Mouse (Mus musculus): ENCODE measurements at regions not wholly inside any gene's neighbourhood (a gene's known extent, or its start where the extent isn't known, plus 50 kb on each side); places are given as distances from the start of the nearest gene placed in this dataset.

DNA sequence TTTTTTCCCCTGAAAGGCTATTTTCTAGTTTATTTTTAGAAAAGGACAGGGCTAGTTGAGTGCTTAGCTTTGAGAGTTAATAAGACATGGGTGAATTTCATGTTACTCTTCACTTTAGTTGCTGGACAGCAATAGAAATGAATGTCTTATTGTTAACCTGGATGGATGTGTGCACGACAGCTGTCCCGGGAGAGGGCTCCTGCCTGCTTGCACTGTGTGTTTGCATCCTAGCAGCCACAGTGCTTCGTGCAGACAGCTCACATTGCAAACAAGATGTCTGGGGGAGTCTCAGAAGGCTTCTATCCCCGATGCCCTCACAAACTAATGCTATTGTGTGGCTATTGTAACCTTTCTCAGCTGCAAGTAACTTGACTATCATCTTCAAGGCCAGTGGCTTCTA, 221.0 kb downstream of the Mex3b start:
- WGBS: 63% methylated on average over 4 of the region's 4 CpGs
- Histone ChIP-seq H3K9ac (ENCODE audit: low read length) (no peak overlapping the region), H3K4me3 (ENCODE audit: low read depth, low read length) (no peak overlapping the region), H3K9me3 (ENCODE audit: control insufficient read depth, low read length) (no peaks in the 10 kb centered on the region), H3K36me3 (ENCODE audit: control insufficient read depth, insufficient read depth, low read length) (no peaks in the 10 kb centered on the region), H3K4me1 (ENCODE audit: control insufficient read depth, insufficient read depth, low read length) (peaks cover 5% of the 10 kb centered on the region; the same call in 1 of the 2 replicates), H3K27ac (replicated peaks; ENCODE audit: low read depth, low read length) (no peak overlapping the region), H3K27me3 (ENCODE audit: control insufficient read depth, insufficient read depth, low read length) (no peaks in the 10 kb centered on the region), H3K4me2 (ENCODE audit: low read depth, severe bottlenecking) (no peak overlapping the region)
- ATAC-seq (ENCODE audit: insufficient number of reproducible peaks, low FRiP score, low TSS enrichment, low read depth) (no peak), DNase-seq (ENCODE audit: low spot score) (no peak)

DNA sequence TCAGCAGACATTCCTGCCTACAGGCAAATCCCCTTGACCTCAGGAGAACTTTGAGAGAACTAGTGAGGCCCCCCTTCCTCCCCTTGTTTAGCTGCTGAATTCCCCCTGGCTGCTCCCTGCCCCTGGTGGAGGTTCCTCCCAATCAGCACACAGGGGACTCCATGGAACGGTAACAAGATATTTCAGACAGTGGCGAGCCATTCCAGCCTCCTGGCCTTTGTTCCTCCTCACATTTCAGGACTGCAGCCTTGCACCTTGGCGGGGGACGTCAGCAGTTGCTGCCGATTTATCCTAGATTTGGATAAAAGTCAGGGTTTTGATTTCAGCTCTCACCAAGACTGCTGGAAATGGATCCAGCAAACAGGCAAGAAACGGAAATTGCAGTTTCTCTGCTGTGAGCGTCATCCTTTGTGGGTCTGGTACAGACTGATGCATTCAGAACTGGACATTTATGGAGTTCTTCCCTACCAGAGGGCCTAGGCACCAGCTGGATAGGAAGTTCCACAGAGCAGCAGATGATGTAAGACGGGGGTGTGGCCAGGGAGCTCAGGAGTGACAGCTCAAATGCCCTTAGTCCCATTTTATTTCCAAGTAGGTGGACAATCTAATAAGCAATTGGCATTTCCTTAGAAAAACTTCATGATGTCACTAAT, 222.3 kb downstream of the Mex3b start:
- Histone ChIP-seq H3K9ac (ENCODE audit: low read length) (no peak overlapping the region), H3K4me1 (ENCODE audit: control insufficient read depth, insufficient read depth, low read length) (peaks cover 8% of the 10 kb centered on the region; the same call in 1 of the 2 replicates), H3K4me3 (ENCODE audit: low read depth, low read length) (no peak overlapping the region), H3K4me2 (ENCODE audit: low read depth, severe bottlenecking) (no peak overlapping the region), H3K27me3 (ENCODE audit: control insufficient read depth, insufficient read depth, low read length) (no peaks in the 10 kb centered on the region), H3K27ac (replicated peaks; ENCODE audit: low read depth, low read length) (peak overlapping the region; percentile 68), H3K36me3 (ENCODE audit: control insufficient read depth, insufficient read depth, low read length) (no peaks in the 10 kb centered on the region), H3K9me3 (ENCODE audit: control insufficient read depth, low read length) (no peaks in the 10 kb centered on the region)
- peak; percentile 78 for ATAC-seq (ENCODE audit: insufficient number of reproducible peaks, low FRiP score, low TSS enrichment, low read depth)
- DNase-seq (ENCODE audit: low spot score): peak; percentile 65
- 23% methylated on average over 8 of the region's 8 CpGs for WGBS

DNA sequence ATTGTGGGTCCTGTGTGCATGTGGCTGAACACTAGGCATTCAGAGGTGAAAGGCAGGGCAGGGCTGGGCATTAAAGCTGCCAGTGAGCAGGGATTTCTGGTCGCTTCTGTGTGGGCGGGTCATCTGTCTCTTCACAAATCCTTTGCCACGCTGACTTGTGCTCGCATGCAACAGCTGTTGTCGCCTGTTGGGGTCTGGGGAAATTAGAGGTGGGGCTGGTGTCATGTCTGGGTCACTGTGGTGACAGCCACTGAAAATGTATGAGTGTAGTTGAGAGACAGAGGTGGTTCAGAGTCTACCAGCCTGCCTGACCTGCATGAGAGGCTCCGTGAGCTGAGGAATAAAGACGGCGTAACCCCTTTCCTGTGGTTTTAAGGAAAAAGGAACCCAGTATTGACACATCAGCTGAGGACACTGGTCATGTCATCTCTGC, 226.8 kb downstream of the Mex3b start:
- DNase-seq (ENCODE audit: low spot score) (peak; percentile 23), ATAC-seq (ENCODE audit: insufficient number of reproducible peaks, low FRiP score, low TSS enrichment, low read depth) (0 out of 2 replicates have a peak, but pooled peaks have one; percentile 40)
- Histone ChIP-seq H3K4me3 (ENCODE audit: low read depth, low read length) (no peak overlapping the region), H3K27me3 (ENCODE audit: control insufficient read depth, insufficient read depth, low read length) (no peaks in the 10 kb centered on the region), H3K4me2 (ENCODE audit: low read depth, severe bottlenecking) (no peak overlapping the region), H3K36me3 (ENCODE audit: control insufficient read depth, insufficient read depth, low read length) (no peaks in the 10 kb centered on the region), H3K4me1 (ENCODE audit: control insufficient read depth, insufficient read depth, low read length) (peaks cover 6% of the 10 kb centered on the region; the same call in 1 of the 2 replicates), H3K9ac (ENCODE audit: low read length) (no peak overlapping the region), H3K27ac (replicated peaks; ENCODE audit: low read depth, low read length) (no peak overlapping the region), H3K9me3 (ENCODE audit: control insufficient read depth, low read length) (no peaks in the 10 kb centered on the region)
- 31% methylated on average over 8 of the region's 8 CpGs for WGBS

DNA sequence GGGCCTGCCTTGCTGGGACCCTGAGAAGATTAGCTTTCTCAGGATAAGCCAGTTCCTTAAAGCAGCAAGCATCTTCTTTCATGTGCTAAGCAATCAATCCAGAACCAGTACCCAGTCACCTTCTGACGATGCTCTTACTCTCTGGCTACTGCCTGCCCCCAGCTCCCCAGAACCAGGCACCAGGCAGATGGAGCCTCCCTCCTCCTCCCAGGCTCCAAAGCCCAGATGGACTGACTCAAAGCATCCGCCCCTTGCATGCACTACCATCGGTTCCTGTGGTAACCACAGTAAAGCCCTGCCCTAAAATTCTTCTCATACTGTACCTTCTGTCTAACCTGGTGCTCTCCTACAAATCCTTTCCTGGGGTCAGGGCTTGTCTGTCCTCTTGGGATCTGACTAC, 227.8 kb downstream of the Mex3b start:
- H3K36me3 ChIP-seq (ENCODE audit: control insufficient read depth, insufficient read depth, low read length): no peaks in the 10 kb centered on the region
- DNase-seq (ENCODE audit: low spot score) (no peak), ATAC-seq (ENCODE audit: insufficient number of reproducible peaks, low FRiP score, low TSS enrichment, low read depth) (no peak)
- no peaks in the 10 kb centered on the region for H3K27me3 ChIP-seq (ENCODE audit: control insufficient read depth, insufficient read depth, low read length)
- H3K9me3 ChIP-seq (ENCODE audit: control insufficient read depth, low read length): no peaks in the 10 kb centered on the region
- 40% methylated on average over 3 of the region's 3 CpGs for WGBS
- no peak overlapping the region for H3K27ac ChIP-seq (replicated peaks; ENCODE audit: low read depth, low read length)
- H3K4me1 ChIP-seq (ENCODE audit: control insufficient read depth, insufficient read depth, low read length): peaks cover 3% of the 10 kb centered on the region; the same call in 1 of the 2 replicates
- no peak overlapping the region for H3K9ac ChIP-seq (ENCODE audit: low read length)
- no peak overlapping the region for H3K4me3 ChIP-seq (ENCODE audit: low read depth, low read length)
- no peak overlapping the region for H3K4me2 ChIP-seq (ENCODE audit: low read depth, severe bottlenecking)

DNA sequence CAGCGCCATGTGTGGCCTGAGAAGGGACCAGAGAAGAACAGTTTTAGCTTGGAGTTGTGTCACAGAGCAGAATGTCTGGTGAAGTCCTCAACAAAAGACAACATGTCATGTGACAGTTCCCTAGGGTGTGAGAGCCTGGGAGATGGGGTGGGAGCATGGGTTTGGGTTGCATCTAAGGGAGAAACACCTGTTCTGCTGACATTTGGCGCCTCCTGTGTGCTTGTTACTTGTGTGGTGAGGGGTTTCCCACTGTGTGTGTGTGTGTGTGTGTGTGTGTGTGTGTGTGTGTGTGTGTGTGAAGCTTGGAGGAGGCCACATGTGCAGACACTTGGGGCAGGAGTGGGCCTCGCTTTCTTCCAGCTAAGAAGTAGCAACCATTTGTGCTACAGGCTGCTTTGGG, 228.5 kb downstream of the Mex3b start:
- 82% methylated on average over 3 of the region's 3 CpGs for WGBS
- no peak for ATAC-seq (ENCODE audit: insufficient number of reproducible peaks, low FRiP score, low TSS enrichment, low read depth)
- H3K36me3 ChIP-seq (ENCODE audit: control insufficient read depth, insufficient read depth, low read length): no peaks in the 10 kb centered on the region

DNA sequence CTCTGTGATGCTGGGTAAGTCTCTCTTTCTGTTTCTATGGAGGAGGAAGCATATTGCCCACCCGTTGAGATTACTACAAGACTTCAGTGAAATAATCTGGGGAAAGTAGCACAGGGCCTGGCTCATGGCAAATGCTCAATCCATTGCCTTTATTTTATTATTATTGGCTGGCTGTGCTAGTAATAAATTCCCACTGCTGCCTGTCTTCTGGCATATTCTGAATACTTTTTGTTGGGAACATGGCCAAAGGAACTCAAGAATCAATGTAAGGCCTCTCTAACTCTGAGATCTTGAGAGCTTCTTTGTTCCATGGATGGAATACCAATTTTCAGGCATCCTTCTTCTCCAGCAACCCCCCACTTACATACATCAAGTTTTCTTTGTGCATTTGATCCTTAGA, 237.3 kb downstream of the Mex3b start:
- no peak for ATAC-seq (ENCODE audit: insufficient number of reproducible peaks, low FRiP score, low TSS enrichment, low read depth)
- Histone ChIP-seq H3K36me3 (ENCODE audit: control insufficient read depth, insufficient read depth, low read length) (no peaks in the 10 kb centered on the region), H3K4me2 (ENCODE audit: low read depth, severe bottlenecking) (no peak overlapping the region), H3K27me3 (ENCODE audit: control insufficient read depth, insufficient read depth, low read length) (no peaks in the 10 kb centered on the region), H3K27ac (replicated peaks; ENCODE audit: low read depth, low read length) (no peak overlapping the region), H3K9ac (ENCODE audit: low read length) (no peak overlapping the region), H3K4me1 (ENCODE audit: control insufficient read depth, insufficient read depth, low read length) (no peaks in the 10 kb centered on the region), H3K9me3 (ENCODE audit: control insufficient read depth, low read length) (no peaks in the 10 kb centered on the region), H3K4me3 (ENCODE audit: low read depth, low read length) (no peak overlapping the region)
- WGBS: 93% methylated on average over 1 of the region's 1 CpGs
- DNase-seq (ENCODE audit: low spot score): no peak

More for the DNA sequence above, 228.5 kb downstream of the Mex3b start:
- Histone ChIP-seq H3K27me3 (ENCODE audit: control insufficient read depth, insufficient read depth, low read length) (no peaks in the 10 kb centered on the region), H3K27ac (replicated peaks; ENCODE audit: low read depth, low read length) (no peak overlapping the region), H3K4me3 (ENCODE audit: low read depth, low read length) (no peak overlapping the region), H3K4me2 (ENCODE audit: low read depth, severe bottlenecking) (no peak overlapping the region), H3K4me1 (ENCODE audit: control insufficient read depth, insufficient read depth, low read length) (peaks cover 3% of the 10 kb centered on the region; the same call in 1 of the 2 replicates), H3K9ac (ENCODE audit: low read length) (no peak overlapping the region), H3K9me3 (ENCODE audit: control insufficient read depth, low read length) (no peaks in the 10 kb centered on the region)
- DNase-seq (ENCODE audit: low spot score): no peak

DNA sequence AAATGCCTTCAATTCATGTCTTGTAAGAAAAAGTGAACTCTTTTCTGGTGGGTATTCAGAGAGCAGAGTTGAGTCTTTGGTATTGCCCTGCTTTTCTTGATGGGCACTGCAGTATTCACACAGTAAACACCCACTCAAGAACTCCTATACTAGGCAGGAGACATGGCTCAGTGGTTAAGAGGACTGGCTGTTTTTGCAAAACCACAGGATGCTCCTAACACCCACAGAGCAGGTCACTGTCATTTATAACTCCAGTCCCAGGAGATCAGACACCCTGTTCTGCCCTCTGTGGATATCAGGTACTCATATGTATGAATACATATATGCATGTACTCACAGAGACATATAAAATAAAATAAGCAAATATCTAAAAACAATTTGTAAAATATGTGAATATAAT, 238.5 kb downstream of the Mex3b start:
- Histone ChIP-seq H3K4me3 (ENCODE audit: low read depth, low read length) (no peak overlapping the region), H3K27me3 (ENCODE audit: control insufficient read depth, insufficient read depth, low read length) (no peaks in the 10 kb centered on the region), H3K4me2 (ENCODE audit: low read depth, severe bottlenecking) (no peak overlapping the region), H3K36me3 (ENCODE audit: control insufficient read depth, insufficient read depth, low read length) (no peaks in the 10 kb centered on the region), H3K9ac (ENCODE audit: low read length) (no peak overlapping the region), H3K9me3 (ENCODE audit: control insufficient read depth, low read length) (no peaks in the 10 kb centered on the region), H3K4me1 (ENCODE audit: control insufficient read depth, insufficient read depth, low read length) (no peaks in the 10 kb centered on the region), H3K27ac (replicated peaks; ENCODE audit: low read depth, low read length) (no peak overlapping the region)
- DNase-seq (ENCODE audit: low spot score) (no peak), ATAC-seq (ENCODE audit: insufficient number of reproducible peaks, low FRiP score, low TSS enrichment, low read depth) (no peak)

DNA sequence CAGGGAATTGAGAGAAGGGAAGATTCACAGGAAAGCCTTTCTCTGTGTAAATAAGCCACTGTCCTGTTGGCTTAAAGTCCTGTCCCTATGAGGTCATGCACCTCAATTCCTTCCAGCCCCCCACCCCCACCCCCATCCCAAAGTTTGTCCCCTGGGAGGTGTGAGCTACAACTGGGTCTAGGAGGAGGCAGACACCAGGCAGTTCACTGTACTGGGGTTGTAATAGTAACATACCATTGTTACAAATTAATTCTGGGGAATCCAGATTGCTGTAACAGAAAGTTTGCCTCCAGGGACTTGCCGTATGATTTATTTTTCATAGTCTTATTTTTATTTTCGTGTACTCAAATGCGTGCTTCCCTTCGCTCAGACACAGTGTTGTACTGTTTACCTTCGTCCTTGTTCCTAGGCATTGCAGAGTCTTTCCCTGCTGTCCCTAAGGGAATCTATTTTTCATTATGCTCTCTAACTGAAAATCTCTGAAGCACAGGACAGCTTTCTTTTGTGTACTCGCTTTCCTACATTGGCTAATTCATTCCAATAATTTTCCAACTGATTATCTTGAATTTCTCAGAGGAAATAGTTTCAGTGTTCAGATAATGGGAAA, 244.2 kb downstream of the Mex3b start:
- 83% methylated on average over 6 of the region's 6 CpGs for WGBS
- DNase-seq (ENCODE audit: low spot score) (no peak), ATAC-seq (ENCODE audit: insufficient number of reproducible peaks, low FRiP score, low TSS enrichment, low read depth) (no peak)
- no peak overlapping the region for H3K27ac ChIP-seq (replicated peaks; ENCODE audit: low read depth, low read length)
- H3K4me1 ChIP-seq (ENCODE audit: control insufficient read depth, insufficient read depth, low read length): no peaks in the 10 kb centered on the region
- no peaks in the 10 kb centered on the region for H3K36me3 ChIP-seq (ENCODE audit: control insufficient read depth, insufficient read depth, low read length)
- no peaks in the 10 kb centered on the region for H3K27me3 ChIP-seq (ENCODE audit: control insufficient read depth, insufficient read depth, low read length)
- H3K9me3 ChIP-seq (ENCODE audit: control insufficient read depth, low read length): no peaks in the 10 kb centered on the region
- H3K9ac ChIP-seq (ENCODE audit: low read length): no peak overlapping the region
- H3K4me2 ChIP-seq (ENCODE audit: low read depth, severe bottlenecking): no peak overlapping the region
- H3K4me3 ChIP-seq (ENCODE audit: low read depth, low read length): no peak overlapping the region
